Mouse (Mus musculus) G1E (cell line): Measurements from ENCODE around the gene Siglece. TPM values are rescaled to one million over a fixed set of nuclear protein-coding genes. Genes with fewer than 3 reads are reported as not detected.

Experiments
- ATAC-seq: 2 replicates; pipeline ENCODE4 v1.8.0; 2016; ENCODE audit warnings: mild to moderate bottlenecking; ENCODE audit not compliant: insufficient number of reproducible peaks, poor library complexity, low FRiP score, severe bottlenecking; ENCODE audit errors: extremely low read depth
- DNase-seq: peaks from one replicate; pipeline ENCODE4 v3.0.0; 2012; ENCODE audit warnings: low spot score
- H3K27me3 ChIP-seq: 2 replicates; pipeline ENCODE4 v1.6.1; 2012; ENCODE audit warnings: mild to moderate bottlenecking, low read length, inconsistent platforms; ENCODE audit not compliant: insufficient read depth
- H3K36me3 ChIP-seq: replicated peaks from 2 replicates; pipeline ENCODE3; 2012; ENCODE audit warnings: mild to moderate bottlenecking, inconsistent platforms
- H3K4me1 ChIP-seq: 2 replicates; pipeline ENCODE4 v1.6.1; 2012; ENCODE audit warnings: low read depth, low read length, inconsistent platforms, mixed read lengths; ENCODE audit not compliant: insufficient read depth
- H3K4me3 ChIP-seq: 2 replicates; pipeline ENCODE4 v1.5.1; 2012; ENCODE audit warnings: low read depth, mild to moderate bottlenecking, inconsistent platforms, low read length, moderate library complexity, mixed read lengths
- H3K9me3 ChIP-seq: replicated peaks from 2 replicates; pipeline ENCODE4 v1.6.1; 2012; ENCODE audit warnings: inconsistent platforms
- CTCF ChIP-seq: IDR thresholded peaks from 2 replicates; pipeline ENCODE4 v1.5.1; 2012; ENCODE audit warnings: low read depth, low read length, inconsistent platforms, mixed read lengths
- GATA1 ChIP-seq: IDR thresholded peaks from 2 replicates; pipeline ENCODE4 v1.6.1; 2012; ENCODE audit warnings: borderline replicate concordance, low read length, inconsistent platforms, mixed read lengths
- GATA2 ChIP-seq: IDR thresholded peaks from 2 replicates; pipeline ENCODE4 v1.6.1; 2012; ENCODE audit warnings: low read depth, low read length, inconsistent platforms, borderline replicate concordance
- POLR2AphosphoS5 ChIP-seq: IDR thresholded peaks from 2 replicates; pipeline ENCODE4 v1.6.1; 2012; ENCODE audit warnings: low read depth, low read length, inconsistent platforms; ENCODE audit not compliant: insufficient replicate concordance
- TAL1 ChIP-seq: conservative IDR thresholded peaks from 2 replicates; pipeline ENCODE4 v1.6.1; 2012; ENCODE audit warnings: low read depth, low read length, inconsistent platforms, mixed read lengths
- polyA plus RNA-seq: library from polyadenylated mRNA; stranded (reverse); fragments of >175 nt; gene quantifications from 2 replicates; pipeline ENCODE4 v1.2.3, GENCODE M21; 2012
- total RNA-seq, 2 experiments: library from RNA; stranded (forward) in 1 of 2; stranded (reverse) in 1 of 2; fragments of 200-1000 nt in 1 of 2; fragments of >200 nt in 1 of 2; fragmentation: Nextera tagmentation in 1 of 2; gene quantifications; 2 replicates each; pipeline ENCODE4 v1.2.3; 2014 to 2017

Siglece gene
- total and polyA plus RNA-seq, 3 experiments = 0.05 TPM; not detected in 2

GRCm38 (mm10) chr7:43622927-43623326 lies 37.0 kb downstream of the Siglece start:
- no peaks in the 10 kb centered on the region for H3K4me1 ChIP-seq
- no peak for ATAC-seq
- no peak for TF ChIP-seq CTCF
- TF ChIP-seq GATA1 = no peak
- TF ChIP-seq POLR2AphosphoS5 = no peak
- no peak for TF ChIP-seq GATA2
- TF ChIP-seq TAL1 = no peak
- no peaks in the 10 kb centered on the region; the same call in 1 of the 2 replicates for H3K27me3 ChIP-seq
- no peak for DNase-seq
- H3K9me3 ChIP-seq = no peaks in the 10 kb centered on the region
- H3K4me3 ChIP-seq = no peak overlapping the region
- no peaks in the 10 kb centered on the region for H3K36me3 ChIP-seq

- no peak overlapping the region for H3K4me3 ChIP-seq
- H3K9me3 ChIP-seq = no peaks in the 10 kb centered on the region
- DNase-seq = no peak
- TF ChIP-seq CTCF = no peak
- no peak for TF ChIP-seq GATA2
- TF ChIP-seq GATA1 = no peak
- TF ChIP-seq TAL1 = no peak
- TF ChIP-seq POLR2AphosphoS5 = no peak
- no peaks in the 10 kb centered on the region for H3K4me1 ChIP-seq
- H3K36me3 ChIP-seq = no peaks in the 10 kb centered on the region
- H3K27me3 ChIP-seq = no peaks in the 10 kb centered on the region
- no peak for ATAC-seq
Measured at GRCm38 (mm10) chr7:43613816-43614551, 46.0 kb downstream of the Siglece start.

- no peak for ATAC-seq
- DNase-seq = no peak
- Histone ChIP-seq H3K36me3 (no peaks in the 10 kb centered on the region), H3K4me3 (no peak overlapping the region), H3K27me3 (no peaks in the 10 kb centered on the region), H3K9me3 (no peaks in the 10 kb centered on the region), H3K4me1 (no peaks in the 10 kb centered on the region)
- TF ChIP-seq GATA2 = no peak
- TF ChIP-seq POLR2AphosphoS5 = no peak
- no peak for TF ChIP-seq CTCF
- TF ChIP-seq GATA1 = no peak
Measured at GRCm38 (mm10) chr7:43608316-43608824, 51.6 kb downstream of the Siglece start.

- Histone ChIP-seq H3K36me3 (no peaks in the 10 kb centered on the region), H3K9me3 (no peaks in the 10 kb centered on the region), H3K4me1 (no peaks in the 10 kb centered on the region), H3K4me3 (no peak overlapping the region), H3K27me3 (no peaks in the 10 kb centered on the region)
- ATAC-seq = no peak
- TF ChIP-seq GATA2 = no peak
- no peak for TF ChIP-seq POLR2AphosphoS5
- no peak for TF ChIP-seq TAL1
- TF ChIP-seq CTCF = no peak
- TF ChIP-seq GATA1 = no peak
- DNase-seq = no peak
Measured at GRCm38 (mm10) chr7:43607743-43608287, 52.1 kb downstream of the Siglece start.

GRCm38 (mm10) chr7:43606896-43607742 lies 52.8 kb downstream of the Siglece start, which contains the start of gene Zfp819:
TSS of gene Zfp819 (plus strand) at chr7:43607169.
- H3K4me3 ChIP-seq = no peak within 1 kb of the TSS
- ATAC-seq = no peak

GRCm38 (mm10) chr7:43601884-43602283 lies 58.1 kb downstream of the Siglece start:
- H3K27me3 ChIP-seq = peaks cover 2% of the 10 kb centered on the region; the same call in 1 of the 2 replicates
- no peak for TF ChIP-seq POLR2AphosphoS5
- TF ChIP-seq GATA1 = no peak
- TF ChIP-seq GATA2 = no peak
- no peak for TF ChIP-seq CTCF
- TF ChIP-seq TAL1 = no peak
- H3K36me3 ChIP-seq = no peaks in the 10 kb centered on the region
- H3K4me1 ChIP-seq = no peaks in the 10 kb centered on the region
- no peak for DNase-seq
- ATAC-seq = no peak
- no peaks in the 10 kb centered on the region for H3K9me3 ChIP-seq
- H3K4me3 ChIP-seq = no peak overlapping the region

More at GRCm38 (mm10) chr7:43606896-43607742, 52.8 kb downstream of the Siglece start, which contains the start of gene Zfp819:
- Histone ChIP-seq H3K9me3 (no peaks in the 10 kb centered on the region), H3K4me1 (no peaks in the 10 kb centered on the region), H3K27me3 (no peaks in the 10 kb centered on the region), H3K36me3 (no peaks in the 10 kb centered on the region)
- DNase-seq = no peak
- no peak for TF ChIP-seq CTCF
- no peak for TF ChIP-seq POLR2AphosphoS5
- TF ChIP-seq TAL1 = no peak

Other genes with a start within 250 kb of the Siglece start
Only the 20 nearest of the 25 such genes appear.
- 3.5 TPM in 1 of 2 replicates, not detected in the other for gene Gm45233, start 216.0 kb downstream of the Siglece start, total RNA-seq (2014; fragmentation: Nextera tagmentation)
- gene Gm45233, start 216.0 kb downstream of the Siglece start, total RNA-seq (2017) = 0.93 TPM in 1 of 2 replicates, not detected in the other
- not detected in 2 replicates for gene Gm45233, start 216.0 kb downstream of the Siglece start, polyA plus RNA-seq
- gene Vsig10l, start 197.0 kb downstream of the Siglece start, total RNA-seq (2014; fragmentation: Nextera tagmentation) = not detected in 2 replicates
- 0.33 and 0.35 TPM in 2 replicates for gene Vsig10l, start 197.0 kb downstream of the Siglece start, total RNA-seq (2017)
- 0.32 and 0.44 TPM in 2 replicates for gene Vsig10l, start 197.0 kb downstream of the Siglece start, polyA plus RNA-seq
- not detected in 2 replicates for gene Iglon5, start 170.1 kb downstream of the Siglece start, total RNA-seq (2014; fragmentation: Nextera tagmentation)
- 0.05 and 0.06 TPM in 2 replicates for gene Iglon5, start 170.1 kb downstream of the Siglece start, total RNA-seq (2017)
- not detected in 2 replicates for gene Iglon5, start 170.1 kb downstream of the Siglece start, polyA plus RNA-seq
- gene 4931406B18Rik, start 154.2 kb downstream of the Siglece start, total RNA-seq (2014; fragmentation: Nextera tagmentation) = not detected in 2 replicates
- 0.06 and 0.44 TPM in 2 replicates for gene 4931406B18Rik, start 154.2 kb downstream of the Siglece start, total RNA-seq (2017)
- not detected in 2 replicates for gene 4931406B18Rik, start 154.2 kb downstream of the Siglece start, polyA plus RNA-seq
- 0.10 TPM in 1 of 2 replicates, not detected in the other for gene Cd33, start 115.7 kb downstream of the Siglece start, total RNA-seq (2014; fragmentation: Nextera tagmentation)
- 0.41 and 0.60 TPM in 2 replicates for gene Cd33, start 115.7 kb downstream of the Siglece start, total RNA-seq (2017)
- 0.13 and 0.69 TPM in 2 replicates for gene Cd33, start 115.7 kb downstream of the Siglece start, polyA plus RNA-seq
- 1.2 and 1.3 TPM in 2 replicates for gene Zfp658, start 97.9 kb downstream of the Siglece start, total RNA-seq (2014; fragmentation: Nextera tagmentation)
- gene Zfp658, start 97.9 kb downstream of the Siglece start, total RNA-seq (2017) = 1.1 and 1.2 TPM in 2 replicates
- gene Zfp658, start 97.9 kb downstream of the Siglece start, polyA plus RNA-seq = 0.24 and 0.25 TPM in 2 replicates
- gene Zfp719, start 80.6 kb downstream of the Siglece start, total RNA-seq (2014; fragmentation: Nextera tagmentation) = 7.0 and 11.0 TPM in 2 replicates
- gene Zfp719, start 80.6 kb downstream of the Siglece start, total RNA-seq (2017) = 6.4 and 7.8 TPM in 2 replicates
- gene Zfp719, start 80.6 kb downstream of the Siglece start, polyA plus RNA-seq = 0.07 and 0.12 TPM in 2 replicates
- gene Zfp819, start 53.0 kb downstream of the Siglece start, total RNA-seq (2014; fragmentation: Nextera tagmentation) = not detected in 2 replicates
- 0.05 TPM in 1 of 2 replicates, not detected in the other for gene Zfp819, start 53.0 kb downstream of the Siglece start, total RNA-seq (2017)
- not detected in 2 replicates for gene Zfp819, start 53.0 kb downstream of the Siglece start, polyA plus RNA-seq
- not detected in 2 replicates for gene Ceacam18, start 25.5 kb downstream of the Siglece start, total RNA-seq (2014; fragmentation: Nextera tagmentation)
- 0.16 and 0.29 TPM in 2 replicates for gene Ceacam18, start 25.5 kb downstream of the Siglece start, total RNA-seq (2017)
- not detected in 2 replicates for gene Ceacam18, start 25.5 kb downstream of the Siglece start, polyA plus RNA-seq
- gene Ctu1, start 11.9 kb upstream of the Siglece start, total RNA-seq (2014; fragmentation: Nextera tagmentation) = 2.5 and 2.7 TPM in 2 replicates
- 6.5 and 8.6 TPM in 2 replicates for gene Ctu1, start 11.9 kb upstream of the Siglece start, total RNA-seq (2017)
- gene Ctu1, start 11.9 kb upstream of the Siglece start, polyA plus RNA-seq = 14.9 and 20.9 TPM in 2 replicates
- gene Klk14, start 30.3 kb upstream of the Siglece start, total RNA-seq (2014; fragmentation: Nextera tagmentation) = not detected in 2 replicates
- not detected in 2 replicates for gene Klk14, start 30.3 kb upstream of the Siglece start, total RNA-seq (2017)
- gene Klk14, start 30.3 kb upstream of the Siglece start, polyA plus RNA-seq = not detected in 2 replicates
- gene Klk13, start 52.4 kb upstream of the Siglece start, total RNA-seq (2014; fragmentation: Nextera tagmentation) = not detected in 2 replicates
- 0.27 TPM in 1 of 2 replicates, not detected in the other for gene Klk13, start 52.4 kb upstream of the Siglece start, total RNA-seq (2017)
- gene Klk13, start 52.4 kb upstream of the Siglece start, polyA plus RNA-seq = not detected in 2 replicates
- not detected in 2 replicates for gene Klk12, start 108.7 kb upstream of the Siglece start, total RNA-seq (2014; fragmentation: Nextera tagmentation)
- not detected in 2 replicates for gene Klk12, start 108.7 kb upstream of the Siglece start, total RNA-seq (2017)
- not detected in 2 replicates for gene Klk12, start 108.7 kb upstream of the Siglece start, polyA plus RNA-seq
- not detected in 2 replicates for gene Klk11, start 114.4 kb upstream of the Siglece start, total RNA-seq (2014; fragmentation: Nextera tagmentation)
- not detected in 2 replicates for gene Klk11, start 114.4 kb upstream of the Siglece start, total RNA-seq (2017)
- not detected in 2 replicates for gene Klk11, start 114.4 kb upstream of the Siglece start, polyA plus RNA-seq
- gene Klk10, start 120.9 kb upstream of the Siglece start, total RNA-seq (2014; fragmentation: Nextera tagmentation) = not detected in 2 replicates
- not detected in 2 replicates for gene Klk10, start 120.9 kb upstream of the Siglece start, total RNA-seq (2017)
- not detected in 2 replicates for gene Klk10, start 120.9 kb upstream of the Siglece start, polyA plus RNA-seq
- gene Klk9, start 131.7 kb upstream of the Siglece start, total RNA-seq (2014; fragmentation: Nextera tagmentation) = not detected in 2 replicates
- gene Klk9, start 131.7 kb upstream of the Siglece start, total RNA-seq (2017) = 0.06 TPM in 1 of 2 replicates, not detected in the other
- gene Klk9, start 131.7 kb upstream of the Siglece start, polyA plus RNA-seq = not detected in 2 replicates
- not detected in 2 replicates for gene Klk8, start 137.4 kb upstream of the Siglece start, total RNA-seq (2014; fragmentation: Nextera tagmentation)
- gene Klk8, start 137.4 kb upstream of the Siglece start, total RNA-seq (2017) = not detected in 2 replicates
- gene Klk8, start 137.4 kb upstream of the Siglece start, polyA plus RNA-seq = not detected in 2 replicates
- gene Klk7, start 151.1 kb upstream of the Siglece start, total RNA-seq (2014; fragmentation: Nextera tagmentation) = not detected in 2 replicates
- 0.05 TPM in 1 of 2 replicates, not detected in the other for gene Klk7, start 151.1 kb upstream of the Siglece start, total RNA-seq (2017)
- gene Klk7, start 151.1 kb upstream of the Siglece start, polyA plus RNA-seq = not detected in 2 replicates
- not detected in 2 replicates for gene Klk6, start 164.3 kb upstream of the Siglece start, total RNA-seq (2014; fragmentation: Nextera tagmentation)
- 0.05 TPM in 1 of 2 replicates, not detected in the other for gene Klk6, start 164.3 kb upstream of the Siglece start, total RNA-seq (2017)
- not detected in 2 replicates for gene Klk6, start 164.3 kb upstream of the Siglece start, polyA plus RNA-seq
- not detected in 2 replicates for gene Klk5, start 181.8 kb upstream of the Siglece start, total RNA-seq (2014; fragmentation: Nextera tagmentation)
- 0.11 TPM in 1 of 2 replicates, not detected in the other for gene Klk5, start 181.8 kb upstream of the Siglece start, total RNA-seq (2017)
- not detected in 2 replicates for gene Klk5, start 181.8 kb upstream of the Siglece start, polyA plus RNA-seq